Mouse (Mus musculus) urinary bladder, postnatal 4 days (tissue): Measurements from ENCODE around the gene Lsm2.
A peak's percentile ranks its signal among the peaks of the same experiment; 100 is the strongest.
"Not testable (repeated sequence)": the region's sequence is repeated elsewhere in the genome, so short reads cannot be mapped to it uniquely, and the experiment has no call there.

Experiments
- DNase-seq, 2 experiments: peaks; one replicate each; pipeline ENCODE4 v3.0.0; 2021 to 2022; ENCODE audit warnings: low spot score in 2 of 2

Lsm2 gene

GRCm38 (mm10) chr17:34956340-34956739 lies 25.3 kb upstream of the Lsm2 start:
- DNase-seq: no peak

- not testable (repeated sequence) for DNase-seq
Measured at GRCm38 (mm10) chr17:34957291-34957690, 24.4 kb upstream of the Lsm2 start.

DNA sequence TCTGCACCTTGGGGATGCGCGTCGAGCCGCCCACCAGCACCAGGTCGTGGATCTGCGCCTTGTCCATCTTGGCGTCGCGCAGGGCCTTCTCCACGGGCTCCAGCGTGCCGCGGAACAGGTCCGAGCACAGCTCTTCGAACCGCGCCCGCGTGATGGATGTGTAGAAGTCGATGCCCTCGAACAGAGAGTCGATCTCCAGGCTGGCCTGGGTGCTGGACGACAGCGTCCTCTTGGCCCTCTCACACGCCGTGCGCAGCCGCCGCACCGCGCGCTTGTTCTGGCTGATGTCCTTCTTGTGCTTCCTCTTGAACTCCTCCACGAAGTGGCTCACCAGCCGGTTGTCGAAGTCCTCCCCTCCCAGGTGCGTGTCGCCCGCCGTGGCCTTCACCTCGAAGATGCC lies 23.7 kb upstream of the Lsm2 start:
- not testable (repeated sequence) for DNase-seq

DNA sequence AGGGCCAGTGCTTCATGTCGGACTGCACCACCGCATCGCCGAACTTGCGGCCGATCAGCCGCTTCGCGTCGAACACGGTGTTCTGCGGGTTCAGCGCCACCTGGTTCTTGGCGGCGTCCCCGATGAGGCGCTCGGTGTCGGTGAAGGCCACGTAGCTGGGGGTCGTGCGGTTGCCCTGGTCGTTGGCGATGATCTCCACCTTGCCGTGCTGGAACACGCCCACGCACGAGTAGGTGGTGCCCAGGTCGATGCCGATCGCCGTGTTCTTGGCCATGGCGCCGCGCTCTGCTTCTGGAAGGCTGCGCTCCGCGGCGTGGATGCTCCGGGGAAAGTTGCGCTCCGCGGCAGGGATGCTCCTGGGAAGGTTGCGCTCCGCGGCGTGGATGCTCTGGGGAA lies 22.9 kb upstream of the Lsm2 start:
- not testable (repeated sequence) for DNase-seq

DNA sequence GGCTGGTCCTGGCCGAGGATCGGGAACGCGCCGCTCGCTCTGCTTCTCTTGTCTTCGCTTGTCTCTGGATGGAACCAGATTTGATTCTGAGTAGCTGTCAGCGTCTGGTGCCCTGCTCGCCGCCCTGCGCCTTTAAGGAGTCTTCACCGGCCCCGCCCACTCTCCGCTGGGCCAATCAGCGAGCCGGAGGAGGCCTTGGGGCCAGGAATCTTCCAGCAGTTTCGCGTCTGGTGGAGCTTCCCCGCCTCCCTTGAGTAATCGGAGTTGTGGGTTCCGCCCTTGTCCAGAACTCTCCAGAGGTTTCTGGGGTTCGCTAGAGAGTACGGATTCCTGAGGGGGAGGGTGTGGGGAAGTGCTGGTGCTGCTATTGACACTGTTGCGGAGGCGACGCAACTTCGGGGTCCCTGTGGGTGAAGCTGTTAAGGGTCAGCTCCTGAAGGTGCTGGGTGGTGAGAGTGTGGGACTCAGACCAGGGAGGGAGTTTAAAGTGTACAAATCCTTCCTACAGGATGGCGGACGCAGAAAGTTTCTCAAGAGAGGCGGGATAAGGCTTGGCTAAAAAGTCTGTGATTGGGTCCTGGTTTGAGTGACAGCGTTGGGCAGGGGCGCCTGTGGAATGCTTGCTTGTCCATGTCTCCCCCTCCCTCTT lies 22.4 kb upstream of the Lsm2 start, which contains the start of gene Hspa1b:
Gene Hspa1b (minus strand): TSS at position 109 of the 649 bp plus-strand sequence.
- DNase-seq: peak; percentile 81 to 84

DNA sequence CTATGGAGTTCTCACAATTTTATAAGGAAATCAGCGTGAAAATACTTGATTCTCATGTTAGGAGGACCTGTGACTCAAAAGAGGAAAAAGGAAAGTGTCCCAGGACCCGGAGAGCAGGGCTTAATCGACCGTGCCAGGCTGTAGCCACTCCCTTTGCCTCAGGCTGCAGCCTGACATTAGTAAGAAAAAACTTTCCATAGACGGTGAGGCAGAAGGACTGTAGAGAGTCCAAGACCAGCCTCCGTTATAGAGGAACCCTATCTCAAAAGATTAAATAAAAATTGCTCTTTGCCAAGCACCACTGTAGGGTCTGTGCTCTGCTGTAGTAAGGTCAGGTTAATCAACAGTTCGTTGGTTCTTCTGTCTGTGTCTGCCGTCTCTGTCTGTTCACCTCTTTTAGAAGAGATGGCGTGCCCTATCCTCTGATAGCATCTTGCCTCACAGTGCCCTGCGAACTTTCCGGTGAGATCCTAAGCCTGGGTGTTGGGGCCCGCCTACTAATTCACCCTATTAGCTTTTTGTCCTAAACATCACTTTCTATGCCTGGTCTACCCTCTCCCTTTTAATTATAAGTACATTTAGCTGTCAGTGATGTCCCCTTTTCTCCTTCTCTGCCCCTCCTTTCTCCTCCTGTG lies 21.7 kb upstream of the Lsm2 start:
- DNase-seq: no peak

- no peak for DNase-seq
Measured at GRCm38 (mm10) chr17:34960702-34961493, 20.8 kb upstream of the Lsm2 start.

DNA sequence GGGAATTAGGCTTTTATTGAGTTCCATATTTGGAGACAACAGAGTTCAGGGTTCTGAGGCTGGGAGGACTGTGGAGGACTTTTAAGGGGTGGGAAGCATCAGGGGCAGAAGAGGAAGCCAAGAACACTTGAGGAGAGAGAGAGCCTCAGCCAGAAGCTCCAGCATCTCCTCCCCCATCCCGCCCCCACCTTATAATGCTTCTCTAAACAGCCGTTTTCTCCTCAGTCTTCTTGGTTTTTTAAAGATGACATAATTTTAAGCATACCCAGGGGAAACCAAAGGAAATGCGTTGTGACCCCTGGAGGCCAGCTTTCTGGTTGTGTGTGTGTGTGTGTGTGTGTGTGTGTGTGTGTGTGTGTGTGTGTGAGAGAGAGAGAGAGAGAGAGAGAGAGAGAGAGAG lies 19.5 kb upstream of the Lsm2 start:
- DNase-seq: no peak

DNA sequence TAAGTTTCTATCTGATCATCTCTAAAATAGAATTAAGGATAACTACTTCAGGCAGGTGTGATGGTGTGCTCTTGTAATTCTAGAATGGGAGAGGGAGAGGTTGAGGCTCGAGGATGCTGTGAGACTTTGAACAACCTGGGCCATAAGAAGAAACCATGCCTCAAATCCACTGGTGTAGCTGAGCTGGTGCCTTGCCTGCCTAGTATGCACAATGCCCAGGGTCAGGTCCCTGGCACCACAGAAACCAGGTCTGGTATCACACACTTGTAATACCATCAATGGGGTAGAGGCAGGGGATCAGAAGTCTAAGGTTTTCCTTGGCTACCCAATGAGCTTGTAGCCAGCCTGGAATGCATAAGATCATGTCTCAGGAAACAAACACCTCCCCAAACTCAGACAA lies 18.8 kb upstream of the Lsm2 start:
- DNase-seq: no peak

GRCm38 (mm10) chr17:34964640-34965049 lies 17.0 kb upstream of the Lsm2 start:
- peak in 1 of 2 experiments; percentile 37 for DNase-seq

DNA sequence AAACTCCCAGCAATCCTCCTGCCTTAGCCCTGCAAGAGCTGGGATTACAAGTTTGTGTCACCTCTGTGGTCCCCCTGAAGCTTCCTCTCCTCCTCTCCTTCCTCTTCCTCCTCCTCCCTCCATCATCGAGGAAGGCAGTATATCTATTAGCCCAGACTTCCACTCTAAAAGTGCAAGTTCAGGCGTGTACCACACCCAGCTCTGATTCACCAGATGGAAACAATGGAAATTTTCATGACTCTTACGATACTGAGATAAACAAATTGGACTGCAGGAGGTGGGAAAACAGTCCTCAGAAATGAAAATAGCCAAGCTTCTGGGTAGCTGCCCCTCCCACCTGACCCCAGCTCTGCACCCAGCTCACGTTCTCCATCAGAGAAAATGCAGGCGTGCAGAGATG lies 16.0 kb upstream of the Lsm2 start:
- no peak for DNase-seq

DNA sequence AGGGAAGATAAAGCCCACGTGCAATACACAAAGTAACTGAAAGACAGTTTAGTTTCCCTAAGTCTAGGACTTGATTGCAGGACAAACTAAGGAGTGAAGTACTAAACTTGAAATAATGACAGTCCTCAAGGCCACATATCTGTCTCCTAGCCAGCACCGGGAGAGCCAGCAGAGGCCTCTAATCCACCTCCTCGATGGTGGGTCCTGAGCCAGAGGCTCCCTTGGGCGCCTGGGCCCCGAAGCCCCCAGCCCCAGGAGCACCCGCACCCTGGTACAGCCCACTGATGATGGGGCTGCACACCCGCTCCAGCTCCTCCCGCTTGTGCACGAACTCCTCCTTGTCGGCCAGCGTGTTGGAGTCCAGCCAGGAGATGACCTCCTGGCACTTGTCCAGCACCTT lies 11.8 kb upstream of the Lsm2 start, which contains the start of gene Gm20481:
Gene Gm20481 (plus strand): TSS at position 91 of the 400 bp plus-strand sequence.
- DNase-seq: not testable (repeated sequence)

DNA sequence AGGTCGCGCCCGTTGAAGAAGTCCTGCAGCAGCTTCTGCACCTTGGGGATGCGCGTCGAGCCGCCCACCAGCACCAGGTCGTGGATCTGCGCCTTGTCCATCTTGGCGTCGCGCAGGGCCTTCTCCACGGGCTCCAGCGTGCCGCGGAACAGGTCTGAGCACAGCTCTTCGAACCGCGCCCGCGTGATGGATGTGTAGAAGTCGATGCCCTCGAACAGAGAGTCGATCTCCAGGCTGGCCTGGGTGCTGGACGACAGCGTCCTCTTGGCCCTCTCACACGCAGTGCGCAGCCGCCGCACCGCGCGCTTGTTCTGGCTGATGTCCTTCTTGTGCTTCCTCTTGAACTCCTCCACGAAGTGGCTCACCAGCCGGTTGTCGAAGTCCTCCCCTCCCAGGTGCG lies 10.8 kb upstream of the Lsm2 start:
- not testable (repeated sequence) for DNase-seq

- DNase-seq: not testable (repeated sequence)
Measured at GRCm38 (mm10) chr17:34971694-34972068, 10.0 kb upstream of the Lsm2 start.

DNA sequence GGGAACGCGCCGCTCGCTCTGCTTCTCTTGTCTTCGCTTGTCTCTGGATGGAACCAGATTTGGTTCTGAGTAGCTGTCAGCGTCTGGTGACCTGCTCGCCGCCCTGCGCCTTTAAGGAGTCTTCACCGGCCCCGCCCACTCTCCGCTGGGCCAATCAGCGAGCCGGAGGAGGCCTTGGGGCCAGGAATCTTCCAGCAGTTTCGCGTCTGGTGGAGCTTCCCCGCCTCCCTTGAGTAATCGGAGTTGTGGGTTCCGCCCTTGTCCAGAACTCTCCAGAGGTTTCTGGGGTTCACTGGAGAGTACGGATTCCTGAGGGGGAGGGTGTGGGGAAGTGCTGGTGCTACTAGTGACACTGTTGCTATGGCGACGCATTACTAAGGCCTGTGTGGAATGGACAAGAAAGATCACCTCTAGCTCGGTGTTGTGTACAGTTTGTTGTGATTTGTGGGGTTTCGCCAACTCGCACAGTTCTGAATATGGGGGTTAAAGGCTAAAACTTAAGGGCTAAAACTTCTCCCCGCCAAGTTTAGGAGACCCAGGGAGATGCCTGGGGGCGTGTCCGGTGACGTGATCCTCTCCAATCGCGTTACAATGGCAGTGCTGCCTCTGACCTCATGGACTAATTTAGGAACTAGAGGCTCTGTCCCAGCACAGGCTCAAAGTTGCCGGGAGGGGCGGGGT lies 9.5 kb upstream of the Lsm2 start, which contains the start of the genes Hspa1a and Hspa1l:
Gene Hspa1a (minus strand): TSS at position 88 of the 681 bp plus-strand sequence.
Gene Hspa1l (plus strand): TSS at position 635 of the 681 bp plus-strand sequence.
- peak; percentile 74 to 81 for DNase-seq

DNA sequence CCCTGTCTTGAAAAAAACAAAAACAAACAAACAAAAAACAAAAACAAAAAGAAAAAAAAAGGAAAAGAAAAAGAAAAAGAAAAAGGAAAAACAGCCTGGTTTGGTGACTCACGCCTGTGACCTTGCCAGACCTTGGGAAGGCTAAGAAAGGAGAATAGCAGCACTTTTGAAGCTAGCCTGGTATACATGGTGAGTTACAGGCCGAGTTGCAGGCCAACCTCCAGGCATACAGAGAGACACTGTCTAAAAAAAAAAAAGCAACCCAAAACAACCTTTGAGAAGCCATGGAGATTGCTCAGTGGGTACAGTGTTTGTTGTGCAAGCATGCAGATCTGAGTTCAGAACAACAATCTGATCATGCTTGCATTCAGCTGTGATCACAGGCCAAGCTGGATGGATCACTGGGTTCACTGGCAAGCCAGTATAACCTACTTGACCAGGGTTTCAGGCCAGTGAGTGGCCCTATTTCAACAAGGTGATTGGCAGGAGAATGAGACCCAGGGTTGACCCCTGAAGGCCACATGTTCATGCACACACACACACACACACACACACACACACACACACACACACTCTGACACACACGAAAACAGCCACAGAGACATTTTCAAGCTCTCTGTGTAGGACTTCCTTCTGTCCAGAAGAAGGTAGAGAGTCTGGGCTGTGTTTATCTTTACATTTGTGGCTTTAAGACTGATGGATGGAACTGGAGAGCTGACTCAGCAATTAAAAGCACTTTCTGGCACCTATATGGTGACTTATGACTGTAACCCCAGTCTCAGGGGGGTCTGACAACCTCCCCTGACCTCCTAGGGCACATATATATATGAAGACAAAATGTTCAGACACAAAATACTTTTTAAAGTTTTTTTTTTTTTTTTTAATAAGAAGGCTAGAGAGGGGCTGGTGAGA lies 5.8 kb upstream of the Lsm2 start:
- no peak for DNase-seq

- no peak for DNase-seq
Measured at GRCm38 (mm10) chr17:34977000-34977399, 4.7 kb upstream of the Lsm2 start.

DNA sequence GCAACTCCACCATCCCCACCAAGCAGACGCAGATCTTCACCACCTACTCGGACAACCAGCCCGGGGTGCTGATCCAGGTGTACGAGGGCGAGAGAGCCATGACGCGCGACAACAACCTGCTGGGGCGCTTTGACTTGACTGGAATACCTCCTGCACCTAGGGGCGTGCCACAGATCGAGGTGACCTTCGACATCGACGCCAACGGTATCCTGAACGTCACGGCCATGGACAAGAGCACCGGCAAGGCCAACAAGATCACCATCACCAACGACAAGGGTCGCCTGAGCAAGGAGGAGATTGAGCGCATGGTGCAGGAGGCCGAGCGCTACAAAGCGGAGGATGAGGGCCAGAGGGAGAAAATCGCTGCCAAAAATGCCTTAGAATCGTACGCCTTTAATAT lies 3.4 kb upstream of the Lsm2 start:
- no peak for DNase-seq

DNA sequence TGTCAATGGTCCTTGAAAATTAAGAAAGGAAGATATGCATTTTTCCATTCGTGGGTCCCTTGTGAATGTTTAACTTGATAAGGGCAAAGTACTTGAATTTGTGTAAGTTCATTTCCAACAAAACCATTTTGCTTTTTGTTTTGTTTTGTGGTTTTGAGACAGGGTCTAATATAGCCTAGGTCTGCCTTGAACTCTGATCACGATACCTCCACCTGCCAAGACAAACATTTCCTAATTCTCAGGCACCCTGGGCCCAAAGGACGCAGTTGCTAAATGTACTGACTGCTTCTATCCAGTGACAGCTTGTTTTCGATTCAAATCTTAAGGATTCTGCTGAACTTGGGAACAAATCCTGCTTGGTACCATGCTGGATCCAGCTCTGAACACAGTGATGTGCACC lies 2.0 kb upstream of the Lsm2 start:
- no peak for DNase-seq

DNA sequence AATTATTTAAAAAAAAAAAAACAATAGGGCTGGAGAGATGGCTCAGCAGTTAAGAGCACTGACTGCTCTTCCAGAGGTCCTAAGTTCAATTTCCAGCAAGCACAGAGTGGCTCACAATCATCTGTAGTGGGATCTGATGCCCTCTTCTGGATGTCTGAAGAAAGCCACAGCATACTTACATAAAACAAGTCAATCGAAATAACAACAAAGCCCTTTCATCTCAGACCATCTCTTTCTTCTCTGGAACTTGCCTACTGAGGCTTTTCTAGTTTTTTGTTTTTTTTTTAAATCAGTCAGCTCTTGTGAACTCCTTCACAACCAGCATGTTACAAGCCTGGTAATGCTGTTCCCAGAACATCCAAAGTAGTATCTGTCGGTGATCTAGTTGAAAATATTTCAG lies 1.0 kb upstream of the Lsm2 start:
- no peak for DNase-seq

GRCm38 (mm10) chr17:34982328-34982727 lies 666 bp downstream of the Lsm2 start:
- DNase-seq: no peak
